Mouse (Mus musculus): ENCODE results near the gene Ssh1. TPM values are rescaled to one million over a fixed set of nuclear protein-coding genes. Genes with fewer than 3 reads are reported as not detected.
A peak's percentile ranks its signal among the peaks of the same experiment; 100 is the strongest.

Gene Ssh1
- total and polyA plus RNA-seq, 3 experiments = 3.0 to 8.2 (median 8.1) TPM

- dilution Hi-C loops (cut with MboI; ENCODE audit: extremely low pct_ligation_motif_present, extremely low pct_unique_long_range_greater_than_20kb, low sequenced_read_pairs) = no loop called here
- Histone ChIP-seq H3K9ac (ENCODE audit: insufficient read depth, low read depth) (no peak overlapping the region), H3K27ac (ENCODE audit: insufficient read depth, low read depth) (no peak overlapping the region), H3K4me3 (replicated peaks in 1 of 3; ENCODE audit: low read depth in 2 of 3, low read length in 2 of 3, poor library complexity in 1 of 3) (no peak overlapping the region), H3K4me1 (ENCODE audit: control insufficient read depth in 1 of 2, insufficient read depth in 2 of 2) (peaks cover 8 to 19% of the 10 kb centered on the region in 2 experiments), H3K4me2 (ENCODE audit: insufficient read depth, low read depth, poor library complexity, severe bottlenecking) (no peak overlapping the region), H3K9me3 (replicated peaks; ENCODE audit: low read length) (no peaks in the 10 kb centered on the region), H3K79me2 (replicated peaks; ENCODE audit: control insufficient read depth, extremely low read depth, insufficient read depth, poor library complexity, severe bottlenecking) (peaks cover 19% of the 10 kb centered on the region), H3K36me3 (replicated peaks in 1 of 2; ENCODE audit: control insufficient read depth in 1 of 2, insufficient read depth in 1 of 2, low read length in 1 of 2) (no peaks in the 10 kb centered on the region), H3K27me3 (replicated peaks) (no peaks in the 10 kb centered on the region)
- no peak for TF ChIP-seq IRF4 (IDR thresholded peaks at IDR 0.05; ENCODE audit: low read depth, low read length)
- in situ Hi-C loops (cut with MboI; ENCODE audit: low pct_ligation_motif_present, low pct_unique_long_range_greater_than_20kb, low sequenced_read_pairs) = no loop called here
- no peak for DNase-seq (ENCODE audit: extremely low read depth)
Observed at GRCm38 (mm10) chr5:113910705-113911104, 83.0 kb downstream of the Ssh1 start.

GRCm38 (mm10) chr5:113910065-113910701, 83.5 kb downstream of the Ssh1 start:
- Histone ChIP-seq H3K9me3 (replicated peaks; ENCODE audit: low read length) (no peaks in the 10 kb centered on the region), H3K4me3 (replicated peaks in 1 of 3; ENCODE audit: low read depth in 2 of 3, low read length in 2 of 3, poor library complexity in 1 of 3) (no peak overlapping the region), H3K4me1 (ENCODE audit: control insufficient read depth in 1 of 2, insufficient read depth in 2 of 2) (peaks cover 8 to 25% of the 10 kb centered on the region in 2 experiments), H3K36me3 (replicated peaks in 1 of 2; ENCODE audit: control insufficient read depth in 1 of 2, insufficient read depth in 1 of 2, low read length in 1 of 2) (no peaks in the 10 kb centered on the region), H3K4me2 (ENCODE audit: insufficient read depth, low read depth, poor library complexity, severe bottlenecking) (no peak overlapping the region), H3K9ac (ENCODE audit: insufficient read depth, low read depth) (no peak overlapping the region), H3K27ac (ENCODE audit: insufficient read depth, low read depth) (no peak overlapping the region), H3K79me2 (replicated peaks; ENCODE audit: control insufficient read depth, extremely low read depth, insufficient read depth, poor library complexity, severe bottlenecking) (peaks cover 20% of the 10 kb centered on the region), H3K27me3 (replicated peaks) (no peaks in the 10 kb centered on the region)
- DNase-seq (ENCODE audit: extremely low read depth) = no peak
- in situ Hi-C loops (cut with MboI; ENCODE audit: low pct_ligation_motif_present, low pct_unique_long_range_greater_than_20kb, low sequenced_read_pairs) = no loop called here
- dilution Hi-C loops (cut with MboI; ENCODE audit: extremely low pct_ligation_motif_present, extremely low pct_unique_long_range_greater_than_20kb, low sequenced_read_pairs) = no loop called here
- no peak for TF ChIP-seq POLR2AphosphoS2 (IDR thresholded peaks at IDR 0.05; ENCODE audit: low read depth, low read length)
- TF ChIP-seq GABPA (IDR thresholded peaks at IDR 0.05; ENCODE audit: insufficient replicate concordance, low read depth, low read length) = no peak
- TF ChIP-seq MXI1 (IDR thresholded peaks at IDR 0.05; ENCODE audit: low read depth, low read length) = no peak

- Histone ChIP-seq H3K9me3 (replicated peaks; ENCODE audit: low read length) (no peaks in the 10 kb centered on the region), H3K27me3 (replicated peaks) (no peaks in the 10 kb centered on the region), H3K9ac (ENCODE audit: insufficient read depth, low read depth) (peak within 1 kb of the TSS; percentile 61), H3K4me1 (ENCODE audit: control insufficient read depth in 1 of 2, insufficient read depth in 2 of 2) (peaks cover 8 to 38% of the 10 kb centered on the region in 2 experiments), H3K79me2 (replicated peaks; ENCODE audit: control insufficient read depth, extremely low read depth, insufficient read depth, poor library complexity, severe bottlenecking) (peaks cover 27% of the 10 kb centered on the region), H3K4me3 (replicated peaks in 1 of 3; ENCODE audit: low read depth in 2 of 3, low read length in 2 of 3, poor library complexity in 1 of 3) (peak within 1 kb of the TSS; percentile 69 to 97 (median 79)), H3K36me3 (replicated peaks in 1 of 2; ENCODE audit: control insufficient read depth in 1 of 2, insufficient read depth in 1 of 2, low read length in 1 of 2) (peaks cover 0 to 2% of the 10 kb centered on the region in 2 experiments), H3K27ac (ENCODE audit: insufficient read depth, low read depth) (peak within 1 kb of the TSS; percentile 44), H3K4me2 (ENCODE audit: insufficient read depth, low read depth, poor library complexity, severe bottlenecking) (peak within 1 kb of the TSS; percentile 45)
- in situ Hi-C loops (cut with MboI; ENCODE audit: low pct_ligation_motif_present, low pct_unique_long_range_greater_than_20kb, low sequenced_read_pairs) (no loop called here), dilution Hi-C loops (cut with MboI; ENCODE audit: extremely low pct_ligation_motif_present, extremely low pct_unique_long_range_greater_than_20kb, low sequenced_read_pairs) (no loop called here)
- peak; percentile 96 for DNase-seq (ENCODE audit: extremely low read depth)
- TF ChIP-seq ZMIZ1 (IDR thresholded peaks at IDR 0.05; ENCODE audit: low read depth, low read length) (0 out of 2 replicates have a peak, but pooled peaks have one; percentile 40), ZKSCAN1 (IDR thresholded peaks at IDR 0.05; ENCODE audit: borderline replicate concordance, low read depth, low read length) (no peak), MXI1 (IDR thresholded peaks at IDR 0.05; ENCODE audit: low read depth, low read length) (peak; percentile 53), TBP (conservative IDR thresholded peaks at IDR 0.05; ENCODE audit: low read depth, low read length) (peak; percentile 76), TCF12 (IDR thresholded peaks at IDR 0.05; ENCODE audit: low read depth, low read length) (0 out of 2 replicates have a peak, but pooled peaks have one; percentile 33), UBTF (IDR thresholded peaks at IDR 0.05; ENCODE audit: low read depth, low read length) (no peak), ZNF384 (IDR thresholded peaks at IDR 0.05; ENCODE audit: low read depth, low read length) (no peak), GABPA (IDR thresholded peaks at IDR 0.05; ENCODE audit: insufficient replicate concordance, low read depth, low read length) (no peak), SMC3 (IDR thresholded peaks at IDR 0.05; ENCODE audit: low read depth, low read length) (no peak), BHLHE40 (IDR thresholded peaks at IDR 0.05; ENCODE audit: low read depth, low read length) (no peak), USF1 (IDR thresholded peaks at IDR 0.05; ENCODE audit: low read depth, low read length) (no peak), POLR2A (IDR thresholded peaks at IDR 0.05; ENCODE audit: low read depth, low read length) (peak; percentile 73), USF2 (conservative IDR thresholded peaks at IDR 0.05; ENCODE audit: low read depth, low read length) (no peak), CHD2 (IDR thresholded peaks at IDR 0.05; ENCODE audit: low read length) (no peak), MAZ (IDR thresholded peaks at IDR 0.05; ENCODE audit: low read depth, low read length) (0 out of 2 replicates have a peak, but pooled peaks have one; percentile 43), MAFK (IDR thresholded peaks at IDR 0.05; ENCODE audit: insufficient replicate concordance, low read length) (no peak), CTCF (conservative IDR thresholded peaks at IDR 0.05 in 1 of 2, IDR thresholded peaks at IDR 0.05 in 1 of 2; ENCODE audit: low read depth in 2 of 2, low read length in 2 of 2) (peak; percentile 20 to 78; a peak in 3 of 4 replicates), PAX5 (IDR thresholded peaks at IDR 0.05; ENCODE audit: low read length) (no peak), ETS1 (conservative IDR thresholded peaks at IDR 0.05; ENCODE audit: low read depth, low read length) (no peak), HCFC1 (IDR thresholded peaks at IDR 0.05; ENCODE audit: low read depth, low read length) (peak; percentile 40), KAT2A (IDR thresholded peaks at IDR 0.05; ENCODE audit: insufficient replicate concordance, low read length) (0 out of 2 replicates have a peak, but pooled peaks have one; percentile 22)
Observed at GRCm38 (mm10) chr5:113908592-113909441, 84.9 kb downstream of the Ssh1 start, which contains the start of gene Coro1c. TSS of gene Coro1c (minus strand) at chr5:113908758.

Data from CH12.LX (cell line).